Mouse (Mus musculus) left cerebral cortex, adult 8-10 months (tissue): ENCODE results near the gene Sp9. TPM values are rescaled to one million over a fixed set of nuclear protein-coding genes. Genes with fewer than 3 reads are reported as not detected.
A peak's percentile ranks its signal among the peaks of the same experiment; 100 is the strongest.

Source experiments
- DNase-seq, 2 experiments: peaks; one replicate each; pipeline ENCODE4 v3.0.0; 2022; ENCODE audit warnings: low spot score in 2 of 2
- total RNA-seq, 4 experiments: library from RNA; stranded (reverse); gene quantifications; 2 replicates each; pipeline ENCODE4 v1.2.4; 2022

Gene Sp9
- 1 to 10 TPM; 4.9 to 5.9 (median 5.3) TPM for total RNA-seq

GRCm38 (mm10) chr2:73271459-73272161 lies at the start of gene Sp9:
Gene Sp9 (plus strand): TSS chr2:73271925.
- DNase-seq: peak in 1 of 2 experiments; percentile 60

DNA sequence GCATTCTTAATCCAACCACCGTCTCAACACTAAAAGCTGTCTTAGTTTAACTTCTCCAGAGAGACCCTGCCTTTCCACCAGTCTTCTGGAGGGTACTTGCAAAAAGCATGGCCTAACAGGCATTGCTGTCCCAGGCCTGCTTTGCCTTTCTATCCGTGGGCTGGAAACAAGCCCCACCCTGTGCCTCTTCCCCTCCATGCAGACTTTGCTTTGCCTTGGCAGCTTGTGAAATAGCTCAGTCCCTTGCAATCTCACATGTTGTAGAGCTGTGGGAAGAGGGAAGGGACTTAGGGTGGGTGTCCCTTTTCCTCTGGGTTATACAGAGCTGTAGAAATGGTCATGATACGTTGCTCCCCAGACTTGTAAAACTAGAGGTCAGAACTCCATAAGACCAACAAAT lies 40.6 kb upstream of the Sp9 start:
- no peak for DNase-seq

- no peak for DNase-seq
Observed at GRCm38 (mm10) chr2:73241299-73241698, 30.4 kb upstream of the Sp9 start.

DNA sequence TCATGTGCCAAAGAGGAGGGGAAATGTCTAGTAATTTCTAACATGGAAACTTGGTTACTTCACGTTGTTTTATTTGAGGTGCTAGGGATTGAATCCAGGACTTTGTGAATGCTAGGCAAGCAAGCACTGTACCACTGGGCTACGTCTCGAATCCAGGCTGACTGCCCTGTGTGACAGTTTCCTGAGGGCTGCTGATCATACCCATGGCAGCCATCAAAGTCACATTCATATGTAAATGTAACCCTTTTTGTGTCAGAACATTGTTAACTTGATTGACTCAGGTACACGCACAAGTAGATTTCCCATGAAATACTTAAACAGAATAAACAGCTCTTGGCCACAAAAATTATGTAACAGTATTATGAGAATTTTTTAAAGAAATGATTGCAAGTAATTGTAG lies 23.0 kb upstream of the Sp9 start:
- DNase-seq: no peak

- DNase-seq: no peak
Observed at GRCm38 (mm10) chr2:73263172-73263765, 8.5 kb upstream of the Sp9 start.

DNA sequence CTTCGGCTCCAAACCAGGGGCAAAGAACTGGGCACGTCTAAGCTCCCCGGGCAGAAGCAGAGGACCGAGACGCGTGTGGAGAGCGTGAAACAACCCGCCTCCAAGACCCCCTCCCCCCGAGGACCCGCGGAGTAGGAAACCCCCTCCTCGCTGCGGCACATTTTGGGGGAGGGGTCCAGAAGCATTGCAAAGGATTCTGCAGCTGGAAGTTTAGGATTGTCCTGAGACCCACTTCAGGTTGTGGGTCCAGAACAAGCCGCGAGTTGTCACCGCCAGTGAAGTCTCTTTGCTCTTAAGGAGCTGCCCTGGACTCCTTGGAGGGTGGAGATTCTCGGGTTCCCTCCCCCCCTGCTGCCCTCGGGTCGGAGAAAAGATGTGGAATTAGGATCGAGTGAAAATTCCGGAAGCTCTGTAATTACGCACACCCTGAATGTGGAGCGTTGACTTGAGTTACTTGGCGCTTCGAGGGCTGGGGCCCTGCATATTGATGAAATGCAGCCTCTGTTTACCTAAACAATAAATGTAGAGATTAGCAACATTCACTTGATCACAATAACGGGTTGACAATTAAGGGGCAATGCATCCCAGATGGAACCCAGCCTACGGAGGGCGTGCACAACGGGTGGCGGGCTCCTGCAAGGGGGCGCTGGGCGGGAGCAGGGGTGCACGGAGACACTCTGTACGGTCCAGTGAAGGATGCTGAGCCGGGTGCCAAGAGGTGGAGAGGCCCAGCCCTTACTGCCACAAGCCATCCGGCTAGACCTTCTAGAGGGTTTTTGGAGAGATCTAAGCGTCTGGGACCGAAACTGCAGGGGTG lies 7.7 kb upstream of the Sp9 start:
- no peak for DNase-seq

- DNase-seq: no peak
Observed at GRCm38 (mm10) chr2:73264611-73265195, 7.0 kb upstream of the Sp9 start.

DNA sequence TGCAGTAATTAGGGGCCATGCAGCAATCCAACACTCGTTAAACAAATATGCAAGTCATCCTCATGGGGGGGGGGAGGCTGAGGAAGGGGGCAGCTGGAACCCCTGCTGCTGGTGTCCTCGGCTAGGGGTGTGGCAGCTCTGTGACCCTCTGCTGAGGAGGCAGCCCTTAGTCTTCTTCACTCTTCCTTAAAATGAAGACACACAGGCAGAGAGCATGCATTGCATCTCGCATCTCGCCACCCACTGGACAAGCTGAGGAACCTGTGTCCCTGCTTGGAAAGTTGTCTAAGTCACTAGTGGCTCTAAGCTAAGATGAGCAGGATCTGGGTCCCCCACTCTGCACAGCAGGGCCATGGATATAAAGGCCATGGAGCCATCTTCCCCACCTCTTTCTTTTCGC lies 5.7 kb upstream of the Sp9 start:
- no peak for DNase-seq

GRCm38 (mm10) chr2:73266623-73267022 lies 5.1 kb upstream of the Sp9 start:
- DNase-seq: no peak

DNA sequence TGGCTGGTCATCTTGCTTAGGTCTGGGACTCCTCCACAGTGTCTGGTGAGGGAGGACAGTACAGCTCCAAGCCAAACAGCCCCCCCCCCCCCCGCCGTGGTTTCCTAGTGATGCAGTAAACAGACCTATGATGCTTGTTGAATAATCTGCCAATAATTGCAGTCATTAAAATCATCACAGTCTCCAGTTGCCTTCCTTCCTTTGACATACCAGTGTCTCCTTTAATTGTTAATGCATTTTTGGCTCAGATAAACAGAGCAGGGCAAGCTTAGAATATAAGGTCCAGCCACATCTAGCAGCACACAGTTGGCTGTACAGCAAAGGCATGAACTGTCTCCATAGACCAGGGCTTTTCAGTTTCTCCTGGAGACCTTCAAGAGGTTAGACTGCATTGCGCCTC lies 4.5 kb upstream of the Sp9 start:
- no peak for DNase-seq

GRCm38 (mm10) chr2:73267818-73268217 lies 3.9 kb upstream of the Sp9 start:
- no peak for DNase-seq

- no peak for DNase-seq
Observed at GRCm38 (mm10) chr2:73268281-73268680, 3.4 kb upstream of the Sp9 start.

DNA sequence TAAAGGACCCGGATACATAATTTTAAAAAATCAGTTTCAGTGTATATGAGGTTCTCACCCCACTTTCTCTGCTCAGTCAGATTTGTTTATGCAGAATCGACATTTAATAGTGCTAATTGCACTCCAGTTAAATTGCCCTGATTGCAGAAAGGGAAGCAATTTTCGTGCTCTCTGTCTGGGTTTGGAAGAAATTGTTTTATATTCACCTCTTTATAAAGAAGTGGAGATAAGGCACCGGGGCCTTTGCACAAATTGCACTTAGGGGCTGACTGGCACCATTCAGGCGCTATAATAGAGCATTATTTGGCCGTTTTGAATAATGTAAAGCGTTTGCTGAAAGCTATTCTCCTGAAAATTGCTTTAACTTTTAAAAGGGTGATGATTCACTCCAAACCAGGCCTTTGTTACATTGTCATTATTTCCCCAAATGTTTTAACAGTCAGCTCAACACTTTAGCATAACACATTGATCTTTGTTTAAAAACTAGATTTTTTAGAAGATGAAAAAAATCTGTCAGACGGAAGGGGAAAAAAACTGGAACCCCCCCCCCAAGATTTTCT lies 2.8 kb upstream of the Sp9 start:
- DNase-seq: no peak

DNA sequence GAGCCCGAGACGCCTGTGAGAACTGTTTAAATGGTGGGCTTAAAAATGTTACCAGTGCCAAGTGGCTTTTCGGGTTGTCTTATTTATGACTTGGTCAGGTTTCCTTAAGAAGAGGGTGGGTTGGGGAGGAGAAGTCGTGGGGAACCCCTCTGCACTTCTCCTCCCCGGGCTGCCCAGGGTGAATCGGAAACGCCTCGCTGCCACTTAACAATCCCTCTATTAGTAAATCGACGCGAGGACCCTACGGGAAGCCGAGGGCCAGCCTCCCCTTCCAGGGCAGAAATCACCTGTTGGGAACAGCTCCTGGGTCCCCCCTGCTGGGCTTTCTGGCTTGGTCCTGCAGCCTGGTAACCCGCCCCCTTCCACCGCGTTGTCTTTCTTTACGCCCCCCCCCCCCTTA lies 2.1 kb upstream of the Sp9 start:
- no peak for DNase-seq

DNA sequence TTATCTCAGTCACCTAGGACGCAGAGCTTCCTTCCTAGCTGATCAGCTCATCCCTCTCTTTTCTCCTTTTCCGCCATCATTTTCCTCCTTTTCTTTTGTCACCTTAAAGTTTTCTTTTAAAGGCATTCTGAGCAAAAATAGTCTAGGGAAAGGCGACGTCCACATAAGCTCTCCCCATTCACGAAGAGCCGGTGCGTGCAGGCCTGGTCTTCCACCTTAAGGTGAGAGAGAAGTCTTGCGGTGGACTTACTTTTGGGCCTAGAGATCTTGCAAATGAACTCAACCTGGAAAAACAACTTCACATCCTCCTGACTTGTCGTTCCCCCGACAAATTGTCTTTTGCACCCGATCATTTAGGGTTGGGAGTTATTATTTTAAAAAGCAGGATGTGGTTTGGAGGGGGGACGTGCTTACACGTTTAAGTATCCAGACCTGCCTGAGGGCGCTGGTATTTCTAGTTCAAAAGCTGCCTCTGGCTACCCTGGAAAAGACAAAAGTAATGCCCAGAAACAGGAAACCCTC lies 1.6 kb upstream of the Sp9 start:
- DNase-seq: no peak

DNA sequence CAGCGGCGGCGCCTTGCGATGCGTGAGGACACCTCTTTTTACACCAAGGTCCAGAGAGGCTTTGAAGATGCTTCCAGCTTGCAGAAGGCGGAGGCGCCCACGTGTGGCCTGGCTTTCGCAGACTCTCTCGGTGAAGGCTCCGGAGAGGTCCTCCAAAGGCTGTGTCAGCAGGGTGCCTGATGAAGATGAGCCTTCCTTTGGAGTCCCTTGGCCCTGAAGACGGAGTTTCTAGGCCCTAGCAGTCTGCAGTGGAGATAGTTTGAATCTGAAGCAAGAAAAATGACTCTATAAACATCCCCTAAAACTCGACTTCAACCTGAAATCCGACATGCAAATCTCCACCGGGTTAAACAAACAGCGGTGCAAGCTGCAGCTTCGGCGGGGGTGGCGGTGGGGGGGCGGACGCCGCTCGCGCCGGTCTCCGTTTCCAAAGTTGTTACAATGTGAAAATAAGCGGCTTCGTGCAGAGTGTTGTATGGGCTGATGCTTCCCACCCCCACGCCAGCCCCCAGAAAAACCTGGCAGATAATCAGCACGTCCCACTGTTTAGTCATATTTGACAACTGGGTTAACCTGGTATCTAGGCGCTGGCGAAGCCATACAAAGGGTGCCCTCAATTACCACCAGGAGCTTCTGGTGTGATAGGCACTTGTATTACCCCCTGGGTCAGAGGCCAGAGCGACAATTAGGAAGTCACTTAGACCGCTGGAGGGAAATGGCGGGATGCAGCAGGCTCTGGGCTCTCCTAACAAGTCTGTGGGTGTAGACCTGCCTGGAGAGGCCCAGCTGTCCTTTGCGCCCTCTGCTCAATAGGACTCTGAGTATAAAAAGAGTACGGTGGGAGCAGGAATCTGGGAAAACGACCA lies 899 bp upstream of the Sp9 start:
- peak in 1 of 2 experiments; percentile 35 for DNase-seq

DNA sequence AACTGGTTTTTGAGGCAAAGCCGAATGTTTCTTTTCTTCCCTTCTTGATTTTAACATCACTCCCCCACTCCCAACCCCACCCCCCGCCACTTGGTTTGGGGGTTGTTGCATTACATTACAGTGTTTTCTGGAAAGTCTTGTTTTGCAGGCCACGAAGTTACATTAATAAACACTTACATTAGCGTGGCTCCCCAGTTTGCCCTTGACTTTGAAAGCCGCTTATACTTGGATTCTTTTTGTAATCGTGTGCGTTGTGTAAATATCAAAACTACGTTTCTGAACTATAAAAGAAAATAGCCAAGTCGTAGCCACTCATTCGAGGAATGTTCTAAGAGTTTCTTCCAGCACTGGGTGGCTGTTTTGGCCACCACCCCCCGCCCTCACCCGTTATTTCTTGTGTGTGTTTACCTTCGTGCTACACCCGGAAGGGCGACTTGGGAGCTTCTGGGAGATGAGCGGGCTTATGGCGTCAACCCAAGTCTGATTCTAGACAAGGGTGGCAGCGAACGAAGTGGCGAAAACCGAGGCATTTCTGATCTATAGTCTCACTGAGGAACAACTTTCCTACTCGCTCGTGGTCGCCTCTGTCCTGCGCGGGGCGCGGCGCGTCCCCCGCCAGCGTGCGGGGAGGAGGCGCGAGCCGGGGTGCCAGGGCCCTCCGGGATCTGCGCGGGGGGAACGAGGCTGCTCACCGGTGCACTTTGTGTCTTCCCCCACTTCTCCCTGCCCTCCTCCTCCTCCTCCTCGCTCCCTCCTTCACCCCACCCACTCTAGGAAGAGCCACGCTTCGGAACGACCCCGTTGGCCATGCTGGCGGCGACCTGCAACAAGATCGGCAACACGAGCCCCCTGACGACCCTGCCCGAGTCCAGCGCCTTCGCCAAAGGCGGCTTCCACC lies 875 bp downstream of the Sp9 start:
- DNase-seq: peak in 1 of 2 experiments; percentile 43

DNA sequence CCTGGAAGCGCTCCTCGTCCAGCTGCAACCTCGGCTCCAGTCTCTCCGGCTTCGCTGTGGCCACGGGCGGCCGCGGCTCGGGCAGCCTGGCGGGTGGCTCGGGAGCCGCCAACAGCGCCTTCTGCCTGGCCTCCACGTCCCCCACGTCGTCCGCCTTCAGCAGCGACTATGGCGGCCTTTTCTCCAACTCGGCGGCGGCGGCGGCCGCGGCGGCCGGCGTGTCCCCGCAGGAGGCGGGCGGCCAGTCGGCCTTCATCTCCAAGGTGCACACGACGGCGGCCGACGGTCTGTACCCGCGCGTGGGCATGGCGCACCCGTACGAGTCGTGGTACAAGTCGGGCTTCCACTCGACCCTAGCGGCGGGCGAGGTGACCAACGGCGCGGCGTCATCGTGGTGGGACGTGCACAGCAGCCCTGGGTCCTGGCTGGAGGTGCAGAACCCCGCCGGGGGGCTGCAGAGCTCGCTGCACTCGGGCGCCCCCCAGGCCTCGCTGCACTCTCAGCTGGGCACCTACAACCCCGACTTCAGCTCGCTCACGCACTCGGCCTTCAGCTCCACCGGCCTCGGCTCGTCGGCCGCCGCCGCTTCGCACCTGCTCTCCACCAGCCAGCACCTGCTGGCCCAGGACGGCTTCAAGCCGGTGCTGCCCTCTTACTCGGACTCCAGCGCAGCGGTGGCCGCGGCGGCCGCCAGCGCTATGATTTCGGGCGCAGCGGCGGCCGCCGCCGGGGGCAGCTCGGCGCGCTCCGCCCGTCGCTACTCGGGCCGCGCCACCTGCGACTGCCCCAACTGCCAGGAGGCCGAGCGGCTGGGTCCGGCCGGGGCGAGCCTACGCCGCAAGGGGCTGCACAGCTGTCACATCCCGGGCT lies 1.8 kb downstream of the Sp9 start:
- no peak for DNase-seq
